Mouse (Mus musculus) kidney, postnatal 14 days (tissue): Measurements from ENCODE around the gene Tnni2.

Source experiments
- DNase-seq: peaks from one replicate; pipeline ENCODE4 v3.0.0; 2022; ENCODE audit warnings: mixed read lengths

Gene Tnni2

GRCm38 (mm10) chr7:142431106-142431505 is 10.5 kb upstream of the Tnni2 start:
- no peak for DNase-seq

GRCm38 (mm10) chr7:142433623-142434022 is 8.0 kb upstream of the Tnni2 start:
- DNase-seq: no peak

GRCm38 (mm10) chr7:142434137-142434865 is 7.3 kb upstream of the Tnni2 start, which contains the start of gene Syt8:
Gene Syt8, plus strand, starts transcription at chr7:142434850.
- DNase-seq: no peak

GRCm38 (mm10) chr7:142435524-142435923 is 6.1 kb upstream of the Tnni2 start:
- peak; percentile 79 for DNase-seq

- peak; percentile 63 for DNase-seq
Measured at GRCm38 (mm10) chr7:142437324-142437723, 4.3 kb upstream of the Tnni2 start.

GRCm38 (mm10) chr7:142439966-142440365 is 1.6 kb upstream of the Tnni2 start:
- no peak for DNase-seq

- peak; percentile 34 for DNase-seq
Measured at GRCm38 (mm10) chr7:142440657-142441114, 922 bp upstream of the Tnni2 start.

GRCm38 (mm10) chr7:142442081-142442907 is 686 bp downstream of the Tnni2 start:
- no peak for DNase-seq

GRCm38 (mm10) chr7:142442908-142443420 is 1.4 kb downstream of the Tnni2 start:
- no peak for DNase-seq

- DNase-seq: no peak
Measured at GRCm38 (mm10) chr7:142443474-142443873, 1.9 kb downstream of the Tnni2 start.

- no peak for DNase-seq
Measured at GRCm38 (mm10) chr7:142444171-142444570, 2.6 kb downstream of the Tnni2 start.

- no peak for DNase-seq
Measured at GRCm38 (mm10) chr7:142445324-142445723, 3.7 kb downstream of the Tnni2 start.

GRCm38 (mm10) chr7:142446264-142446663 is 4.7 kb downstream of the Tnni2 start:
- no peak for DNase-seq

- DNase-seq: no peak
Measured at GRCm38 (mm10) chr7:142449038-142449617, 7.5 kb downstream of the Tnni2 start.

- no peak for DNase-seq
Measured at GRCm38 (mm10) chr7:142454706-142455105, 13.1 kb downstream of the Tnni2 start.

GRCm38 (mm10) chr7:142455251-142455650 is 13.6 kb downstream of the Tnni2 start:
- DNase-seq: no peak

- no peak for DNase-seq
Measured at GRCm38 (mm10) chr7:142456806-142457205, 15.2 kb downstream of the Tnni2 start.

- peak; percentile 17 for DNase-seq
Measured at GRCm38 (mm10) chr7:142457227-142457811, 15.7 kb downstream of the Tnni2 start.

- DNase-seq: no peak
Measured at GRCm38 (mm10) chr7:142458026-142458425, 16.4 kb downstream of the Tnni2 start.

- no peak for DNase-seq
Measured at GRCm38 (mm10) chr7:142458676-142459298, 17.2 kb downstream of the Tnni2 start.

GRCm38 (mm10) chr7:142459299-142459691 is 17.7 kb downstream of the Tnni2 start:
- no peak for DNase-seq

GRCm38 (mm10) chr7:142460636-142461077 is 19.0 kb downstream of the Tnni2 start, which contains the start of gene Lsp1:
Gene Lsp1, plus strand, starts transcription at chr7:142460809.
- no peak for DNase-seq
